Mouse (Mus musculus) MEL (cell line): Measurements from ENCODE around the gene Aldh1a3. TPM values are rescaled to one million over a fixed set of nuclear protein-coding genes. Genes with fewer than 3 reads are reported as not detected.

ENCODE experiments used
- DNase-seq: peaks from one replicate; pipeline ENCODE4 v3.0.0; 2011; ENCODE audit warnings: low read depth, low spot score
- H3K27ac ChIP-seq: 2 replicates; pipeline ENCODE4 v1.5.1; 2012; ENCODE audit warnings: low read depth, mild to moderate bottlenecking, control low read depth, low read length, moderate library complexity; ENCODE audit not compliant: control insufficient read depth
- H3K27me3 ChIP-seq, 2 experiments: fragments of 150-350 bp in 1 of 2; sonication (generic) in 1 of 2; 2 replicates each; pipeline ENCODE4 v1.6.1; 2012; ENCODE audit warnings: low read length in 2 of 2, mild to moderate bottlenecking in 2 of 2, improper control_type of control experiment in 1 of 2, moderate library complexity in 1 of 2; ENCODE audit not compliant: insufficient read depth in 2 of 2, control insufficient read depth in 1 of 2
- H3K36me3 ChIP-seq, 2 experiments: 2 replicates each; pipeline ENCODE4 v1.6.1; 2012 to 2014; ENCODE audit warnings: low read length in 2 of 2, improper control_type of control experiment in 1 of 2, inconsistent platforms in 1 of 2, mild to moderate bottlenecking in 1 of 2; ENCODE audit not compliant: insufficient read depth in 2 of 2, control insufficient read depth in 1 of 2
- H3K4me1 ChIP-seq, 2 experiments: fragments of 150-350 bp in 1 of 2; sonication (generic) in 1 of 2; 2 replicates each; pipeline ENCODE4 v1.6.1; 2012; ENCODE audit warnings: low read length in 2 of 2, improper control_type of control experiment in 1 of 2, mild to moderate bottlenecking in 1 of 2; ENCODE audit not compliant: insufficient read depth in 2 of 2, control insufficient read depth in 1 of 2
- H3K4me3 ChIP-seq, 2 experiments: fragments of 150-350 bp in 1 of 2; sonication (generic) in 1 of 2; 2 replicates each; pipeline ENCODE4 v1.5.1; 2012; ENCODE audit warnings: low read depth in 2 of 2, low read length in 2 of 2, mild to moderate bottlenecking in 2 of 2, moderate library complexity in 2 of 2, control low read depth in 1 of 2, improper control_type of control experiment in 1 of 2; ENCODE audit not compliant: control insufficient read depth in 1 of 2, insufficient read depth in 1 of 2
- H3K79me2 ChIP-seq: 2 replicates; pipeline ENCODE4 v1.6.1; 2012; ENCODE audit warnings: mild to moderate bottlenecking, low read length, moderate library complexity; ENCODE audit not compliant: control insufficient read depth, poor library complexity, insufficient read depth
- H3K9ac ChIP-seq: 2 replicates; pipeline ENCODE4 v1.6.1; 2012; ENCODE audit warnings: low read depth, mild to moderate bottlenecking, control low read depth, low read length, moderate library complexity; ENCODE audit not compliant: control insufficient read depth, poor library complexity, severe bottlenecking
- H3K9me3 ChIP-seq: fragments of 150-350 bp; sonication (generic); replicated peaks from 2 replicates; pipeline ENCODE4 v1.6.1; 2012; ENCODE audit warnings: mild to moderate bottlenecking, low read length, improper control_type of control experiment, moderate library complexity; ENCODE audit not compliant: insufficient read depth
- BHLHE40 ChIP-seq: IDR thresholded peaks from 2 replicates; pipeline ENCODE4 v1.6.1; 2012; ENCODE audit warnings: low read depth, mild to moderate bottlenecking, inconsistent platforms, low read length, improper control_type of control experiment, borderline replicate concordance
- CHD1 ChIP-seq: IDR thresholded peaks from 2 replicates; pipeline ENCODE4 v1.6.1; 2012; ENCODE audit warnings: low read depth, mild to moderate bottlenecking, inconsistent platforms, low read length, improper control_type of control experiment
- ELF1 ChIP-seq: IDR thresholded peaks from 2 replicates; pipeline ENCODE4 v1.6.1; 2014; ENCODE audit warnings: low read depth, mild to moderate bottlenecking, inconsistent platforms, low read length, improper control_type of control experiment, moderate library complexity
- EP300 ChIP-seq, 2 experiments: IDR thresholded peaks; 2 replicates each; pipeline ENCODE4 v1.6.1; 2011; ENCODE audit warnings: improper control_type of control experiment in 2 of 2, low read length in 2 of 2, low read depth in 1 of 2, mild to moderate bottlenecking in 1 of 2
- GATA1 ChIP-seq: IDR thresholded peaks from 2 replicates; pipeline ENCODE4 v1.6.1; 2011; ENCODE audit warnings: low read depth, low read length, improper control_type of control experiment
- JUND ChIP-seq: IDR thresholded peaks from 2 replicates; pipeline ENCODE4 v1.6.1; 2011; ENCODE audit warnings: low read depth, mild to moderate bottlenecking, improper control_type of control experiment, low read length
- MAFK ChIP-seq: IDR thresholded peaks from 2 replicates; pipeline ENCODE4 v1.6.1; 2011; ENCODE audit warnings: low read depth, mild to moderate bottlenecking, low read length, improper control_type of control experiment, borderline replicate concordance
- MEF2A ChIP-seq: IDR thresholded peaks from 2 replicates; pipeline ENCODE4 v1.6.1; 2014; ENCODE audit warnings: low read depth, mild to moderate bottlenecking, inconsistent platforms, low read length, improper control_type of control experiment; ENCODE audit not compliant: poor library complexity, insufficient replicate concordance, severe bottlenecking; ENCODE audit errors: extremely low read depth
- MYB ChIP-seq: IDR thresholded peaks from 2 replicates; pipeline ENCODE4 v1.6.1; 2011; ENCODE audit warnings: mild to moderate bottlenecking, low read depth, low read length, improper control_type of control experiment
- MYC ChIP-seq: IDR thresholded peaks from 2 replicates; pipeline ENCODE4 v1.6.1; 2011; ENCODE audit warnings: low read depth, mild to moderate bottlenecking, low read length, improper control_type of control experiment, moderate library complexity
- NRF1 ChIP-seq: IDR thresholded peaks from 2 replicates; pipeline ENCODE4 v1.6.1; 2014; ENCODE audit warnings: low read depth, mild to moderate bottlenecking, inconsistent platforms, low read length, improper control_type of control experiment, moderate library complexity; ENCODE audit not compliant: poor library complexity, insufficient read depth, severe bottlenecking
- POLR2AphosphoS5 ChIP-seq: IDR thresholded peaks from 2 replicates; pipeline ENCODE4 v1.6.1; 2012; ENCODE audit warnings: low read depth, borderline replicate concordance, mild to moderate bottlenecking, inconsistent platforms, low read length, moderate library complexity, mixed read lengths
- SIN3A ChIP-seq: IDR thresholded peaks from 2 replicates; pipeline ENCODE4 v1.6.1; 2012; ENCODE audit warnings: low read length, improper control_type of control experiment, inconsistent platforms
- TAL1 ChIP-seq: IDR thresholded peaks from 2 replicates; pipeline ENCODE4 v1.6.1; 2012; ENCODE audit warnings: mild to moderate bottlenecking, inconsistent platforms, low read length, moderate library complexity, mixed read lengths
- TBP ChIP-seq: IDR thresholded peaks from 2 replicates; pipeline ENCODE4 v1.8.0; 2011; ENCODE audit warnings: low read depth, low read length, improper control_type of control experiment
- UBTF ChIP-seq: IDR thresholded peaks from 2 replicates; pipeline ENCODE4 v1.6.1; 2012; ENCODE audit warnings: low read depth, mild to moderate bottlenecking, inconsistent platforms, low read length, improper control_type of control experiment, moderate library complexity, borderline replicate concordance; ENCODE audit not compliant: insufficient read depth
- USF1 ChIP-seq: IDR thresholded peaks from 2 replicates; pipeline ENCODE4 v1.6.1; 2014; ENCODE audit warnings: low read depth, mild to moderate bottlenecking, inconsistent platforms, low read length, improper control_type of control experiment, moderate library complexity
- ZC3H11A ChIP-seq: IDR thresholded peaks from 2 replicates; pipeline ENCODE4 v1.6.1; 2012; ENCODE audit warnings: low read depth, mild to moderate bottlenecking, inconsistent platforms, low read length, improper control_type of control experiment
- ZKSCAN1 ChIP-seq: IDR thresholded peaks from 2 replicates; pipeline ENCODE4 v1.6.1; 2012; ENCODE audit warnings: low read depth, mild to moderate bottlenecking, inconsistent platforms, low read length, improper control_type of control experiment, moderate library complexity
- ZMIZ1 ChIP-seq: IDR thresholded peaks from 2 replicates; pipeline ENCODE4 v1.6.1; 2012; ENCODE audit warnings: low read depth, mild to moderate bottlenecking, inconsistent platforms, low read length, improper control_type of control experiment, moderate library complexity
- ZNF384 ChIP-seq: IDR thresholded peaks from 2 replicates; pipeline ENCODE4 v1.6.1; 2012; ENCODE audit warnings: low read depth, mild to moderate bottlenecking, inconsistent platforms, low read length, improper control_type of control experiment
- polyA plus RNA-seq, 2 experiments: library from polyadenylated mRNA; stranded (reverse) in 1 of 2; unstranded in 1 of 2; fragments of >175 nt in 1 of 2; fragments of >200 nt in 1 of 2; gene quantifications; 2 replicates each; pipeline versions ENCODE4 v1.2.1 to v1.2.4; 2012; ENCODE audit warnings: low replicate concordance in 2 of 2, low read depth in 1 of 2; ENCODE audit not compliant: insufficient read length in 2 of 2, insufficient read depth in 1 of 2, missing spikeins in 1 of 2
- total RNA-seq: library from RNA; depleted of rRNA; stranded (reverse); fragments of 300-350 nt; gene quantifications from 2 replicates; pipeline ENCODE4 v1.2.3, GENCODE M21; 2012

The Aldh1a3 gene
- total and polyA plus RNA-seq, 3 experiments = 13.4 to 43.4 TPM; not detected in 1

DNA sequence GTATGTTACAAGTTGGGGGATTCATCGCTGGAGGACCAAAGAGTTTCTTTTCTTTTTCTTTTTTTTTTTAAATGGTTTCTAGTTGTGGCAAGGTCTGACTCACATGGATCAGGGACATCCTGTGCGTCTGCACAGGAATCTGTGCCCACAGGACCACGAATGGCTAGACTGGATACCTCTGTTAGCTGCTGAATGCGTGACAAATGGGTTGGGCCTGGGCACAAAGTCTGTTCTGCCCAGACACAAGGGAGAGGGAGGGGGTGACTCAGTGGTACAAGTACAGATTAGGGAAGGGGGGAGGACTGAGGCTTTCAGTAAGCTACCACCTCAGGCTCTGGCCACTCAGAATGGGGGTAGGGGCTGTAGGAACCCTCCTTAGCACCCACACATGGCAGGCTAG is 51.6 kb downstream of the Aldh1a3 start:
- Histone ChIP-seq H3K9me3 (no peaks in the 10 kb centered on the region), H3K79me2 (0 out of 2 replicates have a peak, but pooled peaks cover 2% of the 10 kb centered on the region), H3K36me3 (no peaks in the 10 kb centered on the region; a peak in 1 of 4 replicates), H3K4me1 (no peaks in the 10 kb centered on the region), H3K4me3 (no peak overlapping the region), H3K27ac (no peak overlapping the region), H3K9ac (no peak overlapping the region), H3K27me3 (no peaks in the 10 kb centered on the region)
- TF ChIP-seq CHD1 (no peak), BHLHE40 (no peak)
- DNase-seq = no peak

DNA sequence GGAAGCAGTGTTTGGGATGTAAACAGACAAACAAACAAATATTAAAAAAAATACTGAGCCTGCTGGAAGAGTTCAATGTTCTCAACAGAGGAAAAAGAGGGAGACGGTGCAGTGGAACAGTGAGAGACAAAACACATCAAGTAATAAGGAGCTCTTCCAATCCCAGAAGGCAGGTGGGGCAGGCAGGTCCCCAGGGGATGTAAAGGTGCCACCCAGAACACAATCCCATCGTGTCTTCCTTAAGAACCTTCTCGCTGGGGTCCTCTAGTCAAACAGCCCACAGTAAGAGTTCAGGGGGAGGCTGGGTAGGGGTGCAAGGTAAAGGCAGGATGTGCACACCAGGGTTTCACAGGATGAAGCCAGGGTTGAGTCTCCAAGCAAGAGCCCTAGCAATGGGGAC is 53.9 kb downstream of the Aldh1a3 start:
- TF ChIP-seq SIN3A (no peak), POLR2AphosphoS5 (no peak), ZC3H11A (no peak), ZKSCAN1 (no peak), MYC (no peak), NRF1 (no peak), ZNF384 (no peak), MEF2A (no peak), MYB (no peak), TBP (no peak), ELF1 (no peak), EP300 (IDR thresholded peaks at IDR 0.05; ENCODE audit: low read depth in 1 of 2, low read length in 2 of 2) (no peak), JUND (no peak), TAL1 (no peak), MAFK (no peak), ZMIZ1 (no peak), UBTF (no peak), USF1 (no peak), GATA1 (no peak)
- H3K4me3 ChIP-seq = no peak overlapping the region
- DNase-seq = no peak
- H3K4me1 ChIP-seq = no peaks in the 10 kb centered on the region
- H3K36me3 ChIP-seq = 0 out of 4 replicates have a peak, but pooled peaks cover 0 to 3% of the 10 kb centered on the region in 2 experiments
- no peaks in the 10 kb centered on the region for H3K9me3 ChIP-seq
- H3K79me2 ChIP-seq = 0 out of 2 replicates have a peak, but pooled peaks cover 2% of the 10 kb centered on the region
- H3K27me3 ChIP-seq = no peaks in the 10 kb centered on the region
- no peak overlapping the region for H3K9ac ChIP-seq
- H3K27ac ChIP-seq = no peak overlapping the region
